Mouse (Mus musculus) hindbrain, embryonic 14.5 days (tissue): Measurements from ENCODE around the gene Lbhd1. TPM values are rescaled to one million over a fixed set of nuclear protein-coding genes. Genes with fewer than 3 reads are reported as not detected.
A peak's percentile ranks its signal among the peaks of the same experiment; 100 is the strongest.

Experiments used
- ATAC-seq: fragments of 200-750 bp; cut with Nextera tagmentation; 2 replicates; pipeline ENCODE4 v1.8.0; 2017; ENCODE audit warnings: moderate number of reproducible peaks, mild to moderate bottlenecking, moderate TSS enrichment, moderate library complexity; ENCODE audit not compliant: low FRiP score
- DNase-seq: peaks from one replicate; pipeline ENCODE4 v3.0.0-alpha.2; 2015; ENCODE audit warnings: low spot score
- H3K27ac ChIP-seq: fragments of 300-500 bp; sonication (generic); 2 replicates; pipeline ENCODE4 v1.5.1; 2014; ENCODE audit warnings: mild to moderate bottlenecking, moderate library complexity
- H3K27me3 ChIP-seq: fragments of 300-500 bp; sonication (generic); 2 replicates; pipeline ENCODE4 v1.6.1; 2014; ENCODE audit warnings: mild to moderate bottlenecking, low read length, mixed read lengths; ENCODE audit not compliant: control insufficient read depth, insufficient read depth
- H3K36me3 ChIP-seq: fragments of 300-500 bp; sonication (generic); replicated peaks from 2 replicates; pipeline ENCODE4 v1.6.1; 2014; ENCODE audit not compliant: control insufficient read depth, insufficient read depth
- H3K4me1 ChIP-seq: fragments of 300-500 bp; sonication (generic); replicated peaks from 2 replicates; pipeline ENCODE4 v1.6.1; 2014; ENCODE audit warnings: antibody characterized with exemption, low read length, mixed read lengths; ENCODE audit not compliant: control insufficient read depth, insufficient read depth
- H3K4me2 ChIP-seq: fragments of 300-500 bp; sonication (generic); replicated peaks from 2 replicates; pipeline ENCODE4 v1.6.1; 2014; ENCODE audit warnings: mild to moderate bottlenecking, moderate library complexity
- H3K4me3 ChIP-seq: fragments of 300-500 bp; sonication (generic); replicated peaks from 2 replicates; pipeline ENCODE4 v1.5.1; 2014; ENCODE audit warnings: mild to moderate bottlenecking, low read length
- H3K9ac ChIP-seq: fragments of 300-500 bp; sonication (generic); 2 replicates; pipeline ENCODE4 v1.6.1; 2014
- H3K9me3 ChIP-seq: fragments of 300-500 bp; sonication (generic); 2 replicates; pipeline ENCODE4 v1.6.1; 2016; ENCODE audit warnings: low read length; ENCODE audit not compliant: control insufficient read depth
- WGBS: fragments of 180-500 bp; shearing (Covaris S2); extraction: QIAGEN DNeasy Blood & Tissue Kit; methylation state at CpG from one replicate; pipeline ENCODE4 v1.1.7; 2014; 5-methylcytosine and 5-hydroxymethylcytosine counted together
- polyA plus RNA-seq: library from polyadenylated mRNA; unstranded; fragments of >200 nt; fragmentation: Nextera tagmentation; extraction: Ambion mirVana; gene quantifications from 2 replicates; pipeline ENCODE4 v1.2.1, GENCODE M21; 2014

Lbhd1 gene
- polyA plus RNA-seq, 1 experiment from 2014 or later: 39.9 TPM

DNA sequence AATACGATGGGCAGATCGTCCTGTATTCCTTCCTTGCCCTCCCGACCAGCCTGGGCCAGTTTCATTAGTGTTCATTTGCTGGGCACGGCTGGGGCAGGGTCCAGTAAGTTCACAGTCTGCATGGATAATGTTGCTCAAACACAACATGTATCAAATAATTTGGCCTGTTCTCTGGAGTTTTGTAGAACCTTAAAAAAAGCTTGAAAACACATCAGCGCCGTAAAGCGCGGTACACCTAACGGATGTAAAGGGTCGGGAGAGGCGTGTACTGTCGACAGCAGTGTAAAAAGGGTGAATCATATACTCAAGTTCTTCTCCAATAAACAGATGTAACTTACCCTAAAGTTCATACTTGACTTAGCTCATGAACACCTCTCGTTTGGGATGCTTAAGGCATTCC lies 15.0 kb downstream of the Lbhd1 start:
- Histone ChIP-seq H3K27me3 (no peaks in the 10 kb centered on the region), H3K27ac (peak overlapping the region; percentile 87), H3K9me3 (no peaks in the 10 kb centered on the region), H3K4me2 (peak overlapping the region; percentile 95), H3K36me3 (peaks cover 33% of the 10 kb centered on the region), H3K4me3 (peak overlapping the region; percentile 81), H3K4me1 (peaks cover 22% of the 10 kb centered on the region), H3K9ac (peak overlapping the region; percentile 89)
- ATAC-seq: no peak
- 13% methylated on average over 13 of the region's 13 CpGs for WGBS
- no peak for DNase-seq

DNA sequence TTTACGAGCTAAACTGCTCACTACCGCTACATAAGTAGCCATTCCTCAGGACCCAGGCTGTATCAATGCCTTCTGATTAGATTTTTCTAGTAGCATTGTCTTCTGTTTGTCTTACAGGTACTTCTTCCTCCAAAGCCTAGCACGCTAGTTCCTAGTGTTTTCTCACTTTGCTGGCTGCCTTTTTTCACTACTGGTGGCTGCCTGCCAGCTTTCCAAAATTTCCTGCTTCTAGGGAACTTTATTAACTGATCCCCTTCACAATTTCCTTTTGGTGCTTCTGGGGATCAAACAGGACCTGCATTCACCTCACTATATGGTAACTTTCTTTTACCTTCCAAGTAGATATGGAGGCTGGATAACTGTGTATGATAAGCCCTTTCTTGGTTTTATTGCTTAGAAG lies 15.5 kb downstream of the Lbhd1 start:
- Histone ChIP-seq H3K9me3 (no peaks in the 10 kb centered on the region), H3K4me2 (peak overlapping the region; percentile 95), H3K36me3 (peaks cover 38% of the 10 kb centered on the region), H3K27me3 (no peaks in the 10 kb centered on the region), H3K9ac (peak overlapping the region; percentile 89), H3K4me1 (peaks cover 17% of the 10 kb centered on the region), H3K4me3 (peak overlapping the region; percentile 81), H3K27ac (no peak overlapping the region)
- no peak for DNase-seq
- 69% methylated on average over 3 of the region's 3 CpGs for WGBS
- no peak for ATAC-seq

DNA sequence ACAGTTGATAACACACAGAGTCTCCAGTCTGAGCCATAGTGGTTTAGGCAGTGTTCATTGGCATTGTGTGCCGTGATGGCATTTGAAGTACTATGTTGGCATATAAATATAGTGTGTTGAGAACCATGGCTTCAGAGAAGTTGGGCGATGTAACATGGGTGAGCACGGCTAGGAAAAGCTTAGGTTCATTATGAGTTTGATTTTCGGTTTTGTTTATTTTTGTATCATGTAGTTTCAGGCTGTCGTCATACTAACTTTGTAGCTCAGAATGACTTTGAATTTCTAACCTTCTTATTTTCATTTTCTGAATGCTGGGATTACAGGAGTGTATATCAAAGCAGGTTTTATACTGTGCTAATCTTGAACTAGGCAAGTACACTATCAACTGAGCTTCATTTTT lies 19.9 kb downstream of the Lbhd1 start:
- ATAC-seq (no peak), DNase-seq (no peak)
- Histone ChIP-seq H3K9me3 (no peaks in the 10 kb centered on the region), H3K4me2 (no peak overlapping the region), H3K36me3 (peaks cover 62% of the 10 kb centered on the region), H3K27ac (no peak overlapping the region), H3K4me3 (no peak overlapping the region), H3K4me1 (peaks cover 9% of the 10 kb centered on the region), H3K9ac (no peak overlapping the region), H3K27me3 (no peaks in the 10 kb centered on the region)
- WGBS: 98% methylated on average over 5 of the region's 5 CpGs

DNA sequence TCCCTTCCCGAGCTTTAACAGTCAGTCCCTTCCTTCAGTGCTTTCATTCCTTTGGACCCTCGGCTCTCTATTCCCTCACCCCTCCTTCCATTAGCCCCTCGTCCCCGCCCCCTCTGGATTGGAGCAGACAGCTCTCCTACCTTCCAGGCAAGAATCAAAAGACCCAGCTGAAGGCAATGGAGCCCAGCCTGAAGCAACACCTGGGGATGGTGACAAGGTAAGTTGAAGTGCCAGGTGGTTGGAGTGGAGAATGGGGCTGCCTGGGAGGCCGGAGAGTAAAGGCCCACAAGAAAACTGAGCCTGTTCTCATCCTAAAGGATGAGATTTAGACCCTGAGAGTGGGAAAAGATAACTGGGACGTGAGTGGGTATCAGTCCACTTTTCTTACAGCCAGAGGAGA lies 25.0 kb downstream of the Lbhd1 start:
- H3K36me3 ChIP-seq: peaks cover 99% of the 10 kb centered on the region
- no peaks in the 10 kb centered on the region for H3K27me3 ChIP-seq
- H3K27ac ChIP-seq: no peak overlapping the region
- no peak overlapping the region for H3K9ac ChIP-seq
- 93% methylated on average over 6 of the region's 6 CpGs for WGBS
- DNase-seq (no peak), ATAC-seq (no peak)
- H3K9me3 ChIP-seq: no peaks in the 10 kb centered on the region
- no peak overlapping the region for H3K4me2 ChIP-seq
- H3K4me3 ChIP-seq: no peak overlapping the region
- no peaks in the 10 kb centered on the region for H3K4me1 ChIP-seq

DNA sequence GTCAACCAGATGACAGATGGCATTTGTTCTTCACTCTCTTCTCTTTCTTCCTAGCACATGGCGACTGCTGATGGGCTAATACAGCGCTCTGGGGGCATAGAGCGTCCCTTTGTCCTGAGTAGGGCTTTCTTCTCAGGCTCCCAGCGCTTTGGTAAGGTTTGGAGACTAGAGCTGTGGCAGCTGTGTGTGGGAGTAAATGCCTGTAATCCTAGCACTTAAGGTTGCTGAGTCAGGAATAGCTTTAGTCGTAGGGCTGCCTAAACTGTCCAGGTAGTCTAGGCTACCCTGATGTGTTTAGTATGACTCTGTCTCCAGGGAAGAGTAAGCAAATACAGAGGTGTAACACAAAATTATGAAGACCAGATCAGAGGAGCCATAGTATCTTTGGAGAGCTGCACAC lies 28.3 kb downstream of the Lbhd1 start:
- H3K9me3 ChIP-seq: no peaks in the 10 kb centered on the region
- H3K4me1 ChIP-seq: no peaks in the 10 kb centered on the region
- no peaks in the 10 kb centered on the region for H3K27me3 ChIP-seq
- 93% methylated on average over 5 of the region's 5 CpGs for WGBS
- no peak overlapping the region for H3K27ac ChIP-seq
- DNase-seq (no peak), ATAC-seq (no peak)
- H3K4me2 ChIP-seq: no peak overlapping the region
- H3K9ac ChIP-seq: no peak overlapping the region
- no peak overlapping the region for H3K4me3 ChIP-seq
- peaks cover 100% of the 10 kb centered on the region for H3K36me3 ChIP-seq

DNA sequence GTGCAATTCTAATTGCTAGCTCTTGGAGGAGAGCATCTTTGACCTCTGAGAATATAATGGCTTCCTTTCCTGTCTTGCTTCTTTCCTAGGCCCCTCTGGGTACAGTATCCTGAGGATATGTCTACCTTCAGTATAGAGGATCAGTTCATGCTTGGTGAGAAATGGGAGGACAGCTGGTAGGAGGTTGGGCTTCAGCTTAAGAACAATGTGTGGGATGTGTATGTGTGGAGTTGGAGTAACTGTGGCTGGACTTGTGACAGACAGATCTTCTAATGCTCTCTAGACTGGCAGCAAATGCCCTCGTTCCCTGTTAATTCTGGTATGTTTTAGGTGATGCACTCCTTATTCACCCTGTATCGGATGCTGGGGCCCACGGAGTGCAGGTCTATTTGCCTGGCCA lies 30.7 kb downstream of the Lbhd1 start:
- Histone ChIP-seq H3K27me3 (no peaks in the 10 kb centered on the region), H3K4me2 (no peak overlapping the region), H3K4me1 (no peaks in the 10 kb centered on the region), H3K36me3 (peaks cover 80% of the 10 kb centered on the region), H3K9me3 (no peaks in the 10 kb centered on the region), H3K9ac (no peak overlapping the region), H3K27ac (no peak overlapping the region), H3K4me3 (no peak overlapping the region)
- 98% methylated on average over 3 of the region's 3 CpGs for WGBS
- no peak for DNase-seq
- no peak for ATAC-seq

DNA sequence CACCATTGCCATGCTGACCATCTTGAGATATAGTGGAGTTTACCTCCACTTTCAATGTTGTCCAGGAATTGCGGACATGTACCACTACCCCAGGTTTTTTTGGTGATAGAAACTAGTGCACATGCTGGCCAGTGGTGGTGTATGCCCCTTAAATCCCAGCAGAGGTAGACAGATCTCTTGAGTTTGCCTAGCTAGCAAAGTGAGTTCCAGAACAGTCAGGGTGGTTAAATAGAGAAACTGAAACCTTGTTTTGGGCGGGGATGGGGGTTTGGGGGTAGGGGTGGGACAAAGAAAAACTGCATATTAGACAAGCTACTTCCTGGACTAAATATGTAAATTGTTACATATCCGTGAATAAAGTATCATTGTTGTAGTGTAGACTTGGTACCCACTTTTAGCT lies 35.5 kb downstream of the Lbhd1 start:
- no peak overlapping the region for H3K9ac ChIP-seq
- 94% methylated on average over 3 of the region's 3 CpGs for WGBS
- DNase-seq: no peak
- peaks cover 44% of the 10 kb centered on the region for H3K36me3 ChIP-seq
- no peak overlapping the region for H3K4me2 ChIP-seq
- peak overlapping the region; percentile 93; the same call in 1 of the 2 replicates for H3K4me3 ChIP-seq
- no peak overlapping the region for H3K27ac ChIP-seq
- no peak for ATAC-seq
- no peaks in the 10 kb centered on the region for H3K9me3 ChIP-seq
- H3K27me3 ChIP-seq: no peaks in the 10 kb centered on the region
- H3K4me1 ChIP-seq: peaks cover 17% of the 10 kb centered on the region

DNA sequence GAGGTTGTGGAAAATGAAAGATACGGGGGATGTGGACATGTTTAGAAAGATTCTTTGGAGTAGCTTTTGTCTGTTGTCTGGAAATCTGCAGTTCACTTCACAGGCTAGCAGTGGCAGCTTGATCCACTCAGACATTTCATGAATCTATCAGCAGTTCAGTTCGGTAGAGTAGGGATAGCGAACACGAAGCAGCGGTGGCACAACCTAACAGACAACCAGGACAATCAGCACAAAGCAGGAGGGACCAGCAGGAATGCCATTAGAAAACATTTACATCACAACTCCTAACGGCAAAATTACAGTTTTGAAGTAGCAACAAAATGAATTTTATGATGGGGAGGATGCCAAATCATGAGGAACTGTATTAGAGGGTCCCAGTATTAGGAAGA lies 36.1 kb downstream of the Lbhd1 start:
- ATAC-seq: no peak
- peak overlapping the region; percentile 89; the same call in 1 of the 2 replicates for H3K9ac ChIP-seq
- H3K36me3 ChIP-seq: peaks cover 38% of the 10 kb centered on the region
- peak overlapping the region; percentile 69 for H3K4me2 ChIP-seq
- peak overlapping the region; percentile 84 for H3K27ac ChIP-seq
- no peak for DNase-seq
- no peaks in the 10 kb centered on the region for H3K27me3 ChIP-seq
- H3K9me3 ChIP-seq: no peaks in the 10 kb centered on the region
- peaks cover 17% of the 10 kb centered on the region for H3K4me1 ChIP-seq
- H3K4me3 ChIP-seq: peak overlapping the region; percentile 93
- 73% methylated on average over 6 of the region's 6 CpGs for WGBS

DNA sequence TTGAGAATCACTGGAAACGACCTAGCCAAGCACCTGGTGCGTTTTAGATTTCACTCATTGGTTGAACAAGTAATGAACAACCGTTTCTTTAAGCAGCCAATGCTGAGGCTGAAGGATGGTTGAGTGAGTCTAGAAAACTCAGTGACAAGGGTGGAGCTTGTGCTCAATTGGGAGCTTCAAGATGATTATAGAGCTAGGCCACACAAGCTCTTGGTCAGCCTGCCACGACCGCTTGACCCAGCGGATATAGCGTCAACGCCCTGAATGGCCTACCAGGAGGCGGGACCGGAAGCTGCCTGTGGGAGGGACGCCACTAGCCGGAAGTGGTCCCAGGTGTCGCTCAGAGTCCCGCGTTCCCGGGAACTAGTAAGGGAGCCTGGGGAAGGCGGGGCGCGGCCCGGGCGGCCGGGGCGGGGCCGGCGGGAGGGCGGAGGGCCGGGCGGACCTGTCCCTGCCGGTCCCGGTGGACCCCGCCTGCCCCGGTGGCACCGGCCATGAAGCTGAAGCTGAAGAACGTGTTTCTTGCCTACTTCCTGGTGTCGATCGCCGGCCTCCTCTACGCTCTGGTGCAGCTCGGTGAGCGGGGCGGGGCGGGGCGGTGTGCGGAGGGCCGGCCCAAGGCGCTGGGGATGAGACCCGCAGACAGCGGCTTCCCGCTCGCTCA lies 36.7 kb downstream of the Lbhd1 start, which contains the start of gene B3gat3:
Gene B3gat3 (plus strand): TSS at position 302 of the 664 bp plus-strand sequence.
- H3K27me3 ChIP-seq: no peaks in the 10 kb centered on the region
- H3K36me3 ChIP-seq: peaks cover 34% of the 10 kb centered on the region
- peaks cover 17% of the 10 kb centered on the region for H3K4me1 ChIP-seq
- peak; percentile 89 for DNase-seq
- H3K27ac ChIP-seq: peak within 1 kb of the TSS; percentile 84
- H3K9ac ChIP-seq: peak within 1 kb of the TSS; percentile 89
- peak within 1 kb of the TSS; percentile 93 for H3K4me3 ChIP-seq
- ATAC-seq: peak; percentile 98
- peak within 1 kb of the TSS; percentile 69 for H3K4me2 ChIP-seq
- WGBS: 3% methylated on average over 40 of the region's 50 CpGs
- no peaks in the 10 kb centered on the region for H3K9me3 ChIP-seq
